Mouse (Mus musculus) G1E-ER4 (cell line): ENCODE measurements around the gene Emd. TPM values are rescaled to one million over a fixed set of nuclear protein-coding genes. Genes with fewer than 3 reads are reported as not detected.

Experiments used
- GATA1 ChIP-seq: IDR thresholded peaks from one replicate; pipeline ENCODE4 v1.8.0; 2012; ENCODE audit warnings: low read length, inconsistent platforms
- polyA plus RNA-seq: library from polyadenylated mRNA; stranded (reverse); fragments of >175 nt; gene quantifications from 2 replicates; pipeline ENCODE4 v1.2.3, GENCODE M21; 2012

Emd gene
- polyA plus RNA-seq: 29.1 and 54.9 TPM in 2 replicates

DNA sequence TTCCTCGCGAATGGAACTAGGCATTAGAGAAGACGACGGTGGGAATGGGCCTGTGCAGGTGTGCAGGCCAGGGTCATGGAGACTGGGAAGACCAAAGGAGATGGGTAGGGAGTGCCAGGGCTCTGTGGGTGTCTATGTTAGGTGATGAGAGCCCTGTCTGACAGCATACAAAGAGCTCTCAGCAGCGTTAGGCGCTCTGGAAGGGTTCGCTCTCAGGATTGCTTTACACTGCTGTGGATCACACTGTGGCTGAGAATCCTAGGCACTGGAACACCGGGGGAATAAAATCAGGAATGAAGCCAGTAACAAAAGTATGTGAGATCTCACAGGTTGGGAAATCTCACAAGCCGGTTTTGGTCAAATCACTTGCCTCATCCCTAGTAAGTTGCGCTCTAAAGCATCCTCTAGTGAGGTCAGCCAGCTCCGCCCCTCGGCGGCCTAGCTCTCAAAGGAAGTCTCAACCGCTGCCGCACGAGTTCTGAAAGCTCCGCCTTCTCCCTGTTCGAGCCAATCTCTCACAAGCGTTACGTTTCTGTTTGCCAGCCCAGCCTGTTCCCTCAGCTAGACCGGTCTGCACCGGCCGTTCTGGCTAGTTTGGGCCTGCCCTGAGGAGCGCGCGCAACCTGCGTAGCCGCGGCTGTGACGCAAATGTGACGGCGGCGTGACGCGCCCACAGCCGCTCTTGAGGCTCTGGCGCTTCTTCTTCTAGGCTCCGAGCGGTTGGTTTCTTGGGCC lies at the start of gene Emd:
Gene Emd, plus strand, starts transcription at position 535 of the 735 bp plus-strand sequence.
- no peak for TF ChIP-seq GATA1

DNA sequence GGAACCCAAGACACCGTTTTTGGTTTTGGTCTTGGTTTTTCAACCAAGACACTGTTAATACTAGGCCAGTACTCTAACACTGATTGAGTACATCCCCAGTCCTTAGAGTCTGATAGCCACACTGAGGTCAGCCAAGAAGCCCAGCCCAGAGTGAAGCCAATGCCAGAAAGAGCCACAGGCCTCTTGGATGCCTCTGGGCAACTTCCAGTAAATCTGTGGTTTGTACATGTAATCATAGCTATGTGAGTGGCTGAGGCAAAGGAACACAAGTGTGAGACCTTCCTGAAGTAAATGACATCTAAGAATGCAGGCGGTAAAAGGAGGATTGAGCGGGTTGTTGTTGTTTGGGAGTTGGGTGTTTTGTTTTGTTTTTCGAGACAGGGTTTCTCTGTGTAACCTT lies 36.0 kb upstream of the Emd start:
- no peak for TF ChIP-seq GATA1

DNA sequence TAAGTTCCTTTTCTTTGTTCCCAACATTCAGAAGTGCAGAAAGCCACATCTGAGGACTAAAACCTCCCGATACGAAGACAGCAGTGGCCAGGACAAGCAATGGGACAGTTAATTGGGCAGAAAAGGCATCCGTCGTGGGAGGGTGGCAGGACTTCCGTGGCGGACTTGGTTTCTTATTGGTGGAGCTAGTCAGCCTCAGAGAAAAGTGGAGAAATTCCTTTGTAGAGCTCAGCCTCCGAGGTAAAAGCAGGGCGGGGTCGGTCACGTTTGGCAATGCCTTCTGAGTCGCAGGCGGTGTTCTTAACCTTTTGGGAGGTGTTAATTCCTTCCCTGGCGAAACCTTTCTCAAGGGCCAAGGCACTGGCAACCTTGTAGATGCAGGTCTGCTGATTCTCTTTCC lies 35.0 kb upstream of the Emd start:
- no peak for TF ChIP-seq GATA1

DNA sequence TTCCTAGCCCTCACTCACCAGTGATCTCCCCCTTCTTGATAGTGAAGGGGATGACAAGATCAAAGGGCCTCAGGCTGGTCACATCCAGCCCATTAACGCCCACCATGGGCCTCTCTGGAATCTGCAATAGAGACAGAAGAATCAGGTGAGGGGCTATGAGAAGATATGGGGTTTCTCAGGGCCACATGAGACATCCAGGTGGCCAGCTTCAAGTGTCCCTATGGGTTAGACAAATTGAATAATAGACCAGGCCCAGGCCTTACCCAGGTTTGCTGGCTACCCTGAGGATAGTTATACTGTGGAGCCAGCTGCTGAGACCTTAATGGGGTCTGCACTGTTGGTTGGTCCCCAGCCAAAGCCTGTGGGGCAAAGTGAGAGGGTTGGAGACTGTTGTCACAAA lies 24.4 kb upstream of the Emd start:
- no peak for TF ChIP-seq GATA1

DNA sequence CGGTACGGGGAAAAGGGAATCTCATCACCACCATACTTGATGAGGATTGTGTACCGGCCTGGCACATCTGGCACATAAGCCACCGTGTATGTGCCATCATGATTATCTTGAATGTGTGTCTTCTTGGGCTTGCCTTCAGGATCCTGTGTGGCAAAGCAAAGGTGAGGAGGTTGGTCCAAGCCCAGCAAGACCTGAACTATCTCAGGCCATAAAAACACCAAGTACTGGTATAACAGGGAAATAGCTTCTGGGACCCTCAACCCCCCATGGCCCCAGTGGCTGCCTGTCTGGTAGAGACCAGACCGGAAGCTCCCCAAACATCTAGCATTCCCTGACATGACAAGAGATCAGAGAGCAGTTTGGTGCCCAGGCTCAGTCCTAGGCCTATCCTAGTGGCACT lies 21.3 kb upstream of the Emd start:
- TF ChIP-seq GATA1: no peak

DNA sequence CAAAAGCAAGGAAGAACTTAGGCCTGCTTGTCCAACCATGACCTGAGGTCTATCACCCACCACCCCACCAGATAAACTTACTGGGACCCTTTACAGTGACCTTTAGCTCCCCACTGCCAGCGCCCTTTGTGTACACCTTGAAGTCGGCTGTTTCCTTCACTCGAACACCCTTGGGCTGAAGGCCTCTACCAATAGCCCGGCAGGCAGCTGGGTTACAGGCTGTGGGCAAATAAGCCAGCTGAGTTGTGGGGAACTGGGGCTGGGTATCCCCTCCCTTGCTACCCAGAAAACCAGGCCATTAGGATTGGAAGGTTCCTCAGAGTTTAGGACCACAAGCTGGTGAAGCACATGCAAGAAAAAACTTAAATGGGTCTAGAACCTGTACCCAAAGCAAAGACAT lies 14.2 kb upstream of the Emd start:
- no peak for TF ChIP-seq GATA1

DNA sequence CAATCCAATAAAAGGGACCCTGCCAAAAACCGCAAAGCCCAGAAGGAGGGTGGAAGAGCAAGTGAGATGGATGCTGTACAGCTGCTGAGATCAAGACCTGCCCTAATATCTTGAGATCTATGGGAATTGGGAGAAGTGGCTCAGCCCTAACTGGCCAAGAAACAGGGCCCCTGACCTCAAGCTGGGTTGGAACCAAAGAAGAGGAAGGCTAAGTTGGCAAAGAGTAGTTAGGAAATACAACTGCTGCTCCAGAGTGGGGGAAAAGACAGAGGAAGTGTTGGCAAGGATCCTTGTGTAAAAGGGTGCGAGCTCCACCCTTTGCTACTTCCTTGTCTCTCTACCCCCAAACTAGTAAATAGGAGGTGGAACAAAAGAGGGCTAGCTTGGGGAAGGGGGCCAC lies 11.1 kb upstream of the Emd start:
- no peak for TF ChIP-seq GATA1

DNA sequence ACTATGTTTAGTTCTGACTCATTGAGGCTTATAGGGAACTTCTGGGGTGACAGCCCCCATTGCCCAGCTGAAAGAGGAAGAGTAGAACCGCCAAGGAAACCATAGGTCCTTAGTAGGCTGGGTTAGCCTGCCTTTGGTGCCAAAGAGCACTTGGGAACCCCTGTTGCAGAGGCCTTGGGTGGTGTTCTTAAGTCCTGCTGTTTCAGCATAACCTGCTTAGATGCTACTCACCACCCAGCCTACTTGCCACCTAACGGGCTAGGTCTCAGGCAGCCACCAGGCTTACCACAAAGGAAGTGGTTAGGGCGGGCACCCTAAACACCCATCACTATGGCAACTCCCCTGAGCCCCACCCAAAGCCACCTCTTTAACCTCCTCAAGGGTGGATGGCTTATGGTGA lies 10.7 kb upstream of the Emd start:
- TF ChIP-seq GATA1: no peak

DNA sequence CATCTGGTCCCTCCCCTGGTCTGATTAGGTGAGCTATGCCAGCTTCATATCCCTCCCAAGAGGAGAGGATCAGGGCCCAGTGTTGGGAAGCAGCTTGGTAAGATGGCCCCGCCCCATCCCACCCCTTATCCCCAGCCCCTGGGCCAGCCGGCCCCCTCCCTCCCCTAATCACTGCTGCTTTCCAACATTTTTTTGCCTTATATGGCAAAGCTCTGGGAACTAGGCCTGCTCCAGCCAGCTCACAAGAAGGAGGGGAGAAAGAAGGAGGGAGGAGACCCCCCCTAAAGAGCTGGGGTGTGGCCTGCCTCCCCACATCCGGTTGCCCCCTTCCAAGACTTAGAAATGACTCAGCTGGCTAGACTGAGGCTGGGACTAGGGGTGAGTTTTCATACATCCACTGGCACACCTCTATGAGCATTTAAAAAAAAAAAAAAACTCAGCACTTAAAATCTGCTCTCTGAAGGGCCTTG lies 9.8 kb upstream of the Emd start:
- TF ChIP-seq GATA1: no peak

DNA sequence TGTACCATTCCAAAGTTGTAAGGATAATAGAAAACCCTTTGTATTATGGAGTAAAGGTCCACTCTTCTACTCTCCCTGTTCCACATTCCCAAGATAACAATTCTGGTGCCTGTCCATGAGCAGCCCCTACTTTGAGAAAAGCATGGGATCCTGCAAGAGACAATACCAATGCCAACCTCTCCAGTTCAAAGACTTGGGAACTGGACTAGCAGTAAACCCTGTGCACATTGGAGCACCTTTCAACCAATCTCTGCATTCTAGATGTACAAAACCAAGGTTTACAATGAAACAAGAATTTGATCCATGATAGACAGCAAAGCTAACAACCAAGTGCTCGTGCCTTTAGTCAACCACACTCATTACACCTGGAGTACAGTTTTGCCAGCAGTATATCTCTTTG lies 9.4 kb upstream of the Emd start:
- TF ChIP-seq GATA1: no peak

DNA sequence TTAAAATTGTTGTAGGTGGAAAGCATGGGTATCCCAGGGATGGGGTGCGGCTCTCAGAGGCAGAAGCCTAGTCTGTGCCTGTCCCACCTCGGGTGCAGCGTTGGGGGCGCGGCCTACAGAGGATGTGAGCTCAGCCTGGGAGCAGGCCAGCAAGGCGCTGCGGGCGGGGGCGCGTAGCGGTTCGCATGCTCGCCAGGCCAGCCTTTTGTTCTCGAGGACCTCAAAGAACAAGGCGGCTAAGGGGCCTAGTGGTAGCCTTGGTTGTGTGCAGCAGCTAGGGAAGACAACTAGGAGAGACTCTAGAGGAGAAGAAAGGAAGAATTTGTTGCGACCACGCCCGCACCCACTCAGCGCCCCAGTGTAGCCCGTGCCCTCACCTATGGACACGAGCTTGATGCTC lies 8.8 kb upstream of the Emd start:
- no peak for TF ChIP-seq GATA1

DNA sequence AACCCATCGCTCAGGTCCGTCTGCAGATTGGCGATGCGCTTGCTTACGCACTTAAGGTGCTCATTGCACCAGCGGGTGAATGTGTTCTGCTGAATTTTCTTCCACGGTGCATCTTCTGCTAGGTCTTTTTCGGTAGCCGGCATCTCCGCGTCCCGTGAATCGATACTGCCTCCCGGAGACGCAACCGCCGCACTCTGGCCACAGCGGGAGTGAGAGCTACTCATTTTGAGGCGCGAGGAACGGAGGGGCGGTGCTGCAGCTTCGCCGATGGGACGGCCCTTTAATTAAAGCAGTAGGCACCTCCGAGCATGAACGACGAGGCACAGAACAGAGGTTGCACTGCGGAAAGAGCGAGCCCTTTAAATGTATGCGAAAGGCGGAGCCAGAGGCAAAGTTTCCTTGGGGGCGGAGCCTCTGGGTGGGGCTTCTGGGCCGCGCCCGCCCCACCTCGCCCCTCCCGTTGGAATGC lies 8.2 kb upstream of the Emd start:
- no peak for TF ChIP-seq GATA1

DNA sequence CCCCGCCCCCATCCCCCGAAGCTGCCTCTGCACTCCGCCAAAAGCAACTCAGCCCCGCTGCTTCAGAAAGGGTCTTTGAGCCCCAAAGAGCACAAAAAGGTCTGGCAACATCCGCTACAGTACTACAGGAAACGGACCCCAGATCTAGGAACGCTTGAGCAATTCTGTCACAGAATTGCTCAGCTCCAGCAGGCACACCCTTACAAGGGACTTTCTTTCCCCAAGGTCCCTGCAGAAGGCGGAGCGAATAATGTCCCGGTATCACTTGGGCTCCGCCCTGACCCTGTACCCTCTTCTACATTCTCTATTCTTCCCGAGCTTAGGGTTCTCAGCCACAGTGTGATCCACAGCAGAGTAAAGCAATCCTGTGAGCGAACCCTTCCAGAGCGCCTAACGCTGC lies 7.8 kb upstream of the Emd start:
- no peak for TF ChIP-seq GATA1

DNA sequence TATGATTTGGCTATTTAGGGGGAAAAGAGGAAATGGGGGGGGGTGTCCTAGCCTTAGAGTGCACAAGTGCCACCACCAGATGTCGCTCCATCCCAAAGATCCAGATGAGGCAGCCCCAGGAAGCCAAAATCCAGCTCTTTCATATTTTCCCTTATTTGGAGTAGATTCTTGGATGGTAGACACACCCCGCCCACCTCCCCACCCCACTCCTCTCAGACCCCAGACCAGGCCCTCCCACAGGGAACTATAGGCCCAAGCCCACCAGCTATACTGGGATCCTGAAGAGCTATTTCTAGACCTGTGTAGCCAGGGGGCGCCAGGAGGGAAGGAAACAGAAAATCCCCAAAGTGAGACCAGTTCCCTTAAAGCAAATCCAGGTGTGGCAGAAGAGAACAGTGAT lies 5.8 kb upstream of the Emd start:
- no peak for TF ChIP-seq GATA1

DNA sequence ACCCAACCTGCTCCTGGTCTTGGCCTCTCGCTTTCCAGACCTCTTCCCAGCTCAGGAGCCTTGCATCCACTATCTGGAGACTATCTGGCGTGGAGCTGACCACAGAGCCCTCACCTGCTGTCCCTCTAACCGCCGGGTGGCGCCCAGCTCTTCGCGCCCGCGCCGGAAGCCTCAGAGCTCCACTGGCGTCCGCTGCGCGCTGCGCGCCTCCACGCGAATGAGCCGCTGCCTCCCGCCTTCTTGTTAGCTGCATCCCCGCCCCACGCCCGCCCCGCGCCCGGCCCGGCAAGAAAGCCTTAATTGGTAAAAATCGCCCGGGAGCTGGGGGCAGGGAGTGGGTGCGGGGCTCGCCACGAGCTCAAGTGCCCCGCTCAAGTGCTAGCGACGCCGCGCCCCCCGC lies 4.9 kb upstream of the Emd start, which contains the start of gene Flna:
Gene Flna, minus strand, starts transcription at position 206 of the 400 bp plus-strand sequence.
- TF ChIP-seq GATA1: no peak

DNA sequence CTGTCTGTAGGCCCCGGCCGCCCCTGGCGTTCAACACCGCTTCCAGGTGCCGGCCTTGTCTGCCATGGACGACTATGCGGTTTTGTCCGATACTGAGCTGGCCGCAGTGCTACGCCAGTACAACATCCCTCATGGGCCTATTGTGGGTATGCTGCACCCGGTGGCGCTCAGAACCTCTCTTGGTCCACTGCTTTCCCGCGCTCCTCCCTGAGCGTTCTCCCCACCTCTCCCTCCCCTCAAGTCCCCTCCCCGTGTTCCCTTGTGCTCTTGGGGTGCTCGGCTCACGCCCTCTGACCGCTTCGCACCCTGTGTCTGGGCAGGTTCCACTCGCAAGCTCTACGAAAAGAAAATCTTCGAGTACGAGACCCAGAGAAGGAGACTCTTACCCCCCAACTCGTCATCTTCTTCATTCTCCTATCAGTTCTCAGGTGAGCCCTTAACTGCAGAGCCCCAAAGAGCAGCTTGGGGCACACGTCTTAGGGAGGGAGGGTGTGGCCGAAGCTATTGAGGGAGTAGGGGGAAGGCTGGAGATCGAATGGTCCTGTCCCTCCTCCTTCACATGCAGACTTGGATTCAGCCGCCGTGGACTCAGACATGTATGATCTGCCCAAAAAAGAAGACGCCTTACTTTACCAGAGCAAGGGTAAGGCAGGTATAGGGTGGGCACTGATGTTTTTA lies 540 bp downstream of the Emd start:
- TF ChIP-seq GATA1: no peak

DNA sequence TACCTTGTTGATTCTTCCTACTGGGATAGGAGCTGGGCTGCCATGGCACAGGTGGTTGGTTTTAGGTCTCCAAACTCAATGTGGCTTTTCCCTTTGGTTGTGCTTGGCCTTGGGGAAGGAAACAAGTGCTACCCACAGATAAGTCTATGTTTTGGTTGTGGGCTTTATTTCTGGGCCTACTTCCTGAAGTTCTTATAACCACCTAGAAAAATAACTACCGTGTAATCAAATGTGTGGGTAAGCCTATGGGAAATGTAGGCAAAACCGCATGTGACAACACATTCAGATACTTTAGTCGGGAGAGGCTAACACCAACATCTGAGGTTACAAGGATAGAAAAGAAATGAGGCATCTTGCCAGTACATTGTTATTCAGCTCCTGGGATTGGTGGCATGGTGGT lies 3.3 kb downstream of the Emd start:
- TF ChIP-seq GATA1: no peak
